Mouse (Mus musculus): ENCODE results near the gene Wdtc1. TPM values are rescaled to one million over a fixed set of nuclear protein-coding genes. Genes with fewer than 3 reads are reported as not detected.

Gene Wdtc1
- polyA plus RNA-seq, 1 experiment from 2014 or later: 17.4 TPM

GRCm38 (mm10) chr4:133255392-133255791, 97.9 kb downstream of the Wdtc1 start:
- Histone ChIP-seq H3K27me3 (ENCODE audit: control insufficient read depth, insufficient read depth, low read length) (peaks cover 30% of the 10 kb centered on the region), H3K4me3 (ENCODE audit: low read depth, low read length) (no peak overlapping the region), H3K4me1 (ENCODE audit: control insufficient read depth, insufficient read depth, low read length) (0 out of 2 replicates have a peak, but pooled peaks cover 2% of the 10 kb centered on the region), H3K36me3 (ENCODE audit: control insufficient read depth, insufficient read depth, low read length) (no peaks in the 10 kb centered on the region; the same call in 1 of the 2 replicates), H3K27ac (replicated peaks; ENCODE audit: low read depth, low read length) (no peak overlapping the region), H3K9me3 (ENCODE audit: control insufficient read depth, low read length) (no peaks in the 10 kb centered on the region), H3K9ac (ENCODE audit: low read length) (no peak overlapping the region), H3K4me2 (ENCODE audit: low read depth, severe bottlenecking) (no peak overlapping the region)
- ATAC-seq (ENCODE audit: insufficient number of reproducible peaks, low FRiP score, low TSS enrichment, low read depth) (no peak), DNase-seq (ENCODE audit: low spot score) (no peak)
- WGBS: 65% methylated on average over 6 of the region's 6 CpGs

GRCm38 (mm10) chr4:133253412-133253811, 99.9 kb downstream of the Wdtc1 start:
- no peak overlapping the region for H3K27ac ChIP-seq (replicated peaks; ENCODE audit: low read depth, low read length)
- ATAC-seq (ENCODE audit: insufficient number of reproducible peaks, low FRiP score, low TSS enrichment, low read depth) (no peak), DNase-seq (ENCODE audit: low spot score) (no peak)
- H3K9ac ChIP-seq (ENCODE audit: low read length): no peak overlapping the region
- 0 out of 2 replicates have a peak, but pooled peaks cover 2% of the 10 kb centered on the region for H3K4me1 ChIP-seq (ENCODE audit: control insufficient read depth, insufficient read depth, low read length)
- no peak overlapping the region for H3K4me2 ChIP-seq (ENCODE audit: low read depth, severe bottlenecking)
- H3K9me3 ChIP-seq (ENCODE audit: control insufficient read depth, low read length): no peaks in the 10 kb centered on the region
- H3K4me3 ChIP-seq (ENCODE audit: low read depth, low read length): no peak overlapping the region
- no peaks in the 10 kb centered on the region; the same call in 1 of the 2 replicates for H3K36me3 ChIP-seq (ENCODE audit: control insufficient read depth, insufficient read depth, low read length)
- WGBS: 57% methylated on average over 12 of the region's 12 CpGs
- H3K27me3 ChIP-seq (ENCODE audit: control insufficient read depth, insufficient read depth, low read length): peaks cover 41% of the 10 kb centered on the region

- no peak for ATAC-seq (ENCODE audit: insufficient number of reproducible peaks, low FRiP score, low TSS enrichment, low read depth)
- H3K4me3 ChIP-seq (ENCODE audit: low read depth, low read length): no peak overlapping the region
- H3K27me3 ChIP-seq (ENCODE audit: control insufficient read depth, insufficient read depth, low read length): peaks cover 47% of the 10 kb centered on the region
- peaks cover 5% of the 10 kb centered on the region for H3K4me1 ChIP-seq (ENCODE audit: control insufficient read depth, insufficient read depth, low read length)
- peak; percentile 45 for DNase-seq (ENCODE audit: low spot score)
- H3K36me3 ChIP-seq (ENCODE audit: control insufficient read depth, insufficient read depth, low read length): no peaks in the 10 kb centered on the region; the same call in 1 of the 2 replicates
- no peak overlapping the region for H3K4me2 ChIP-seq (ENCODE audit: low read depth, severe bottlenecking)
- WGBS: 28% methylated on average over 4 of the region's 4 CpGs
- H3K9ac ChIP-seq (ENCODE audit: low read length): no peak overlapping the region
- H3K27ac ChIP-seq (replicated peaks; ENCODE audit: low read depth, low read length): no peak overlapping the region
- no peaks in the 10 kb centered on the region for H3K9me3 ChIP-seq (ENCODE audit: control insufficient read depth, low read length)
Measured at GRCm38 (mm10) chr4:133252089-133252488, 101.2 kb downstream of the Wdtc1 start.

GRCm38 (mm10) chr4:133251214-133251613, 102.1 kb downstream of the Wdtc1 start:
- Histone ChIP-seq H3K4me2 (ENCODE audit: low read depth, severe bottlenecking) (peak overlapping the region; percentile 51), H3K4me1 (ENCODE audit: control insufficient read depth, insufficient read depth, low read length) (peaks cover 8% of the 10 kb centered on the region), H3K9me3 (ENCODE audit: control insufficient read depth, low read length) (no peaks in the 10 kb centered on the region), H3K27me3 (ENCODE audit: control insufficient read depth, insufficient read depth, low read length) (peaks cover 51% of the 10 kb centered on the region), H3K9ac (ENCODE audit: low read length) (peak overlapping the region; percentile 40), H3K36me3 (ENCODE audit: control insufficient read depth, insufficient read depth, low read length) (no peaks in the 10 kb centered on the region; the same call in 1 of the 2 replicates), H3K4me3 (ENCODE audit: low read depth, low read length) (peak overlapping the region; percentile 35), H3K27ac (replicated peaks; ENCODE audit: low read depth, low read length) (no peak overlapping the region)
- ATAC-seq (ENCODE audit: insufficient number of reproducible peaks, low FRiP score, low TSS enrichment, low read depth) (no peak), DNase-seq (ENCODE audit: low spot score) (peak; percentile 61)
- 1% methylated on average over 31 of the region's 31 CpGs for WGBS

- Histone ChIP-seq H3K9me3 (ENCODE audit: control insufficient read depth, low read length) (no peaks in the 10 kb centered on the region), H3K27me3 (ENCODE audit: control insufficient read depth, insufficient read depth, low read length) (peaks cover 48% of the 10 kb centered on the region), H3K4me1 (ENCODE audit: control insufficient read depth, insufficient read depth, low read length) (peaks cover 8% of the 10 kb centered on the region), H3K4me2 (ENCODE audit: low read depth, severe bottlenecking) (peak overlapping the region; percentile 51), H3K36me3 (ENCODE audit: control insufficient read depth, insufficient read depth, low read length) (no peaks in the 10 kb centered on the region; the same call in 1 of the 2 replicates), H3K27ac (replicated peaks; ENCODE audit: low read depth, low read length) (no peak overlapping the region), H3K4me3 (ENCODE audit: low read depth, low read length) (peak overlapping the region; percentile 35), H3K9ac (ENCODE audit: low read length) (peak overlapping the region; percentile 40; the same call in 1 of the 2 replicates)
- ATAC-seq (ENCODE audit: insufficient number of reproducible peaks, low FRiP score, low TSS enrichment, low read depth) (no peak), DNase-seq (ENCODE audit: low spot score) (peak; percentile 92)
- WGBS: 2% methylated on average over 22 of the region's 22 CpGs
Measured at GRCm38 (mm10) chr4:133250609-133251008, 102.7 kb downstream of the Wdtc1 start.

GRCm38 (mm10) chr4:133247806-133248449, 105.4 kb downstream of the Wdtc1 start:
- Histone ChIP-seq H3K4me3 (ENCODE audit: low read depth, low read length) (no peak overlapping the region), H3K4me2 (ENCODE audit: low read depth, severe bottlenecking) (no peak overlapping the region), H3K27me3 (ENCODE audit: control insufficient read depth, insufficient read depth, low read length) (peaks cover 47% of the 10 kb centered on the region), H3K36me3 (ENCODE audit: control insufficient read depth, insufficient read depth, low read length) (no peaks in the 10 kb centered on the region; the same call in 1 of the 2 replicates), H3K9ac (ENCODE audit: low read length) (no peak overlapping the region), H3K4me1 (ENCODE audit: control insufficient read depth, insufficient read depth, low read length) (peaks cover 8% of the 10 kb centered on the region), H3K27ac (replicated peaks; ENCODE audit: low read depth, low read length) (no peak overlapping the region), H3K9me3 (ENCODE audit: control insufficient read depth, low read length) (no peaks in the 10 kb centered on the region)
- ATAC-seq (ENCODE audit: insufficient number of reproducible peaks, low FRiP score, low TSS enrichment, low read depth) (no peak), DNase-seq (ENCODE audit: low spot score) (no peak)
- WGBS: 74% methylated on average over 13 of the region's 13 CpGs

- Histone ChIP-seq H3K9me3 (ENCODE audit: control insufficient read depth, low read length) (no peaks in the 10 kb centered on the region), H3K4me1 (ENCODE audit: control insufficient read depth, insufficient read depth, low read length) (peaks cover 8% of the 10 kb centered on the region), H3K27ac (replicated peaks; ENCODE audit: low read depth, low read length) (no peak overlapping the region), H3K9ac (ENCODE audit: low read length) (no peak overlapping the region), H3K36me3 (ENCODE audit: control insufficient read depth, insufficient read depth, low read length) (no peaks in the 10 kb centered on the region; the same call in 1 of the 2 replicates), H3K4me2 (ENCODE audit: low read depth, severe bottlenecking) (no peak overlapping the region), H3K27me3 (ENCODE audit: control insufficient read depth, insufficient read depth, low read length) (peaks cover 45% of the 10 kb centered on the region), H3K4me3 (ENCODE audit: low read depth, low read length) (no peak overlapping the region)
- DNase-seq (ENCODE audit: low spot score) (no peak), ATAC-seq (ENCODE audit: insufficient number of reproducible peaks, low FRiP score, low TSS enrichment, low read depth) (no peak)
- WGBS: 19% methylated on average over 15 of the region's 15 CpGs
Measured at GRCm38 (mm10) chr4:133247072-133247471, 106.2 kb downstream of the Wdtc1 start.

GRCm38 (mm10) chr4:133244289-133244688, 109.0 kb downstream of the Wdtc1 start:
- Histone ChIP-seq H3K9me3 (ENCODE audit: control insufficient read depth, low read length) (no peaks in the 10 kb centered on the region), H3K4me1 (ENCODE audit: control insufficient read depth, insufficient read depth, low read length) (peaks cover 15% of the 10 kb centered on the region), H3K27me3 (ENCODE audit: control insufficient read depth, insufficient read depth, low read length) (peaks cover 27% of the 10 kb centered on the region), H3K9ac (ENCODE audit: low read length) (no peak overlapping the region), H3K4me2 (ENCODE audit: low read depth, severe bottlenecking) (no peak overlapping the region), H3K4me3 (ENCODE audit: low read depth, low read length) (no peak overlapping the region), H3K27ac (replicated peaks; ENCODE audit: low read depth, low read length) (no peak overlapping the region), H3K36me3 (ENCODE audit: control insufficient read depth, insufficient read depth, low read length) (no peaks in the 10 kb centered on the region)
- 82% methylated on average over 1 of the region's 1 CpGs for whole genome bisulfite sequencing
- ATAC-seq (ENCODE audit: insufficient number of reproducible peaks, low FRiP score, low TSS enrichment, low read depth) (no peak), DNase-seq (ENCODE audit: low spot score) (no peak)
